In genomic region chr7:89437589-89437988, GRCm38 (mm10) we compare ENCODE assay signal across 9 mouse cellular contexts. TPM values are rescaled to one million over a fixed set of nuclear protein-coding genes. Genes with fewer than 3 reads are reported as not detected.
A peak's percentile ranks its signal among the peaks of the same experiment; 100 is the strongest.
DNase-seq lines count a peak whose midpoint lies in the region; ATAC-seq and TF ChIP-seq lines count a peak whose summit lies in the region.
"Had no signal": no experiment of that assay in that cellular context is flagged by ENCODE, and none has a peak within 500 bp of the region (broad histone marks: within the 10 kb centered on the region; RNA-seq: fewer than 3 reads in every experiment).

No protein-coding gene starts in this region.

- no peaks in the 10 kb centered on the region for H3K4me1 ChIP-seq in midbrain, embryonic 14.5 days (ENCODE audit: control insufficient read depth, insufficient read depth, low read length)
- H3K4me1 ChIP-seq: hindbrain, embryonic 15.5 days had no signal

- H3K4me2 ChIP-seq in midbrain, embryonic 14.5 days (ENCODE audit: low read length), result no peak overlapping the region
- H3K4me2 ChIP-seq: hindbrain, embryonic 15.5 days had no signal

- TF ChIP-seq CTCF in layer of hippocampus, adult 2 months (conservative IDR thresholded peaks at IDR 0.05), result peak; percentile 87

- 58% methylated on average over 4 of the region's 4 CpGs for WGBS in midbrain, embryonic 14.5 days

- H3K27ac ChIP-seq in layer of hippocampus, adult 2 months, result no peak overlapping the region
- H3K27ac ChIP-seq in midbrain, embryonic 14.5 days (replicated peaks; ENCODE audit: low read depth, low read length), result no peak overlapping the region
- H3K27ac ChIP-seq: hindbrain, embryonic 15.5 days had no signal

- intact Hi-C loops in heart, postnatal 25 days (cut with DNase I), result loop anchor here (1.0 kb wide), 1 partner anchor 36 kb away; no protein-coding TSS in a partner anchor
- intact Hi-C loops in heart, postnatal 36 days (cut with DNase I), result loop anchor here (1.0 kb wide), 1 partner anchor 36 kb away; no protein-coding TSS in a partner anchor

- peak; percentile 43 for ATAC-seq in CD4-positive, CD25-positive, alpha-beta regulatory T cell, adult 4 months
- ATAC-seq in midbrain, embryonic 14.5 days (ENCODE audit: low FRiP score, low TSS enrichment), result no peak

- DNase-seq in heart, adult 11 months, result peak; percentile 91
- DNase-seq in heart, postnatal 25 days (ENCODE audit: low spot score), result no peak
- peak; percentile 74 to 82 for DNase-seq in cerebellum, postnatal 10 days
- peak; percentile 50 to 58 for DNase-seq in heart, postnatal 36 days
- DNase-seq in layer of hippocampus, adult 2 months (ENCODE audit: low spot score in 2 of 2), result peak; percentile 37 to 62
- peak; percentile 61 for DNase-seq in midbrain, embryonic 14.5 days
- DNase-seq in c-Kit-positive CD71-positive TER-119-positive erythroid progenitor cells, embryonic 14.5 days (ENCODE audit: low spot score), result no peak

- no peak overlapping the region for H3K9ac ChIP-seq in midbrain, embryonic 14.5 days (replicated peaks; ENCODE audit: low read length)
- H3K9ac ChIP-seq: hindbrain, embryonic 15.5 days had no signal

- no peaks in the 10 kb centered on the region for H3K9me3 ChIP-seq in midbrain, embryonic 14.5 days (ENCODE audit: control insufficient read depth, low read length)
- H3K9me3 ChIP-seq: hindbrain, embryonic 15.5 days had no signal

- H3K36me3 ChIP-seq in midbrain, embryonic 14.5 days (ENCODE audit: control insufficient read depth, insufficient read depth, low read length), result no peaks in the 10 kb centered on the region
- H3K36me3 ChIP-seq: hindbrain, embryonic 15.5 days had no signal

- no peak overlapping the region for H3K4me3 ChIP-seq in layer of hippocampus, adult 2 months
- H3K4me3 ChIP-seq in midbrain, embryonic 14.5 days (replicated peaks; ENCODE audit: low read depth, low read length), result no peak overlapping the region
- H3K4me3 ChIP-seq: hindbrain, embryonic 15.5 days had no signal

- H3K27me3 ChIP-seq in midbrain, embryonic 14.5 days (ENCODE audit: control insufficient read depth, insufficient read depth, low read length), result no peaks in the 10 kb centered on the region
- H3K27me3 ChIP-seq: hindbrain, embryonic 15.5 days had no signal

RNA-seq across cellular contexts. Expression of gene Fzd4, which starts 33.4 kb away (rescaled TPM):
- 10 to 100 TPM; 29.0 to 35.7 TPM for total RNA-seq in heart, postnatal 25 days (2021)
- not detected for polyA plus RNA-seq in CD4-positive, CD25-positive, alpha-beta regulatory T cell, adult 4 months (2017; shearing (Covaris generic))
- 10 to 100 TPM; 31.6 to 35.8 TPM for total RNA-seq in heart, postnatal 36 days (2021)
- total RNA-seq in layer of hippocampus, adult 2 months (2021), result 1 to 10 TPM; 6.1 to 7.2 TPM
- 1.4 and 2.6 TPM in 2 replicates for polyA plus RNA-seq in midbrain, embryonic 14.5 days (2014; fragmentation: Nextera tagmentation; extraction: Ambion mirVana)

RNA-seq across cellular contexts. Expression of gene Tmem135, which starts 33.6 kb away (rescaled TPM):
- total RNA-seq in heart, postnatal 25 days (2021), result 10 to 100 TPM; 42.5 to 49.6 TPM
- polyA plus RNA-seq in CD4-positive, CD25-positive, alpha-beta regulatory T cell, adult 4 months (2017; shearing (Covaris generic)), result 10 to 100 TPM; 20.0 to 25.4 TPM
- total RNA-seq in heart, postnatal 36 days (2021), result 10 to 100 TPM; 43.3 to 51.3 TPM
- total RNA-seq in layer of hippocampus, adult 2 months (2021), result 10 to 100 TPM; 73.3 to 74.1 TPM
- 24.0 and 26.4 TPM in 2 replicates for polyA plus RNA-seq in midbrain, embryonic 14.5 days (2014; fragmentation: Nextera tagmentation; extraction: Ambion mirVana)

Comparison
In these comparisons a context has a peak if more than half of its experiments do, and no peak if none do; other contexts are left out.
1. DNase-seq: peak in heart, adult 11 months (single experiment), cerebellum, postnatal 10 days (2 of 2), heart, postnatal 36 days (2 of 2), layer of hippocampus, adult 2 months (2 of 2) and midbrain, embryonic 14.5 days (single experiment); none in heart, postnatal 25 days (single experiment) and c-Kit-positive CD71-positive TER-119-positive erythroid progenitor cells, embryonic 14.5 days (single experiment).